ENCODE assay signal across 17 mouse cellular contexts in the genomic region with DNA sequence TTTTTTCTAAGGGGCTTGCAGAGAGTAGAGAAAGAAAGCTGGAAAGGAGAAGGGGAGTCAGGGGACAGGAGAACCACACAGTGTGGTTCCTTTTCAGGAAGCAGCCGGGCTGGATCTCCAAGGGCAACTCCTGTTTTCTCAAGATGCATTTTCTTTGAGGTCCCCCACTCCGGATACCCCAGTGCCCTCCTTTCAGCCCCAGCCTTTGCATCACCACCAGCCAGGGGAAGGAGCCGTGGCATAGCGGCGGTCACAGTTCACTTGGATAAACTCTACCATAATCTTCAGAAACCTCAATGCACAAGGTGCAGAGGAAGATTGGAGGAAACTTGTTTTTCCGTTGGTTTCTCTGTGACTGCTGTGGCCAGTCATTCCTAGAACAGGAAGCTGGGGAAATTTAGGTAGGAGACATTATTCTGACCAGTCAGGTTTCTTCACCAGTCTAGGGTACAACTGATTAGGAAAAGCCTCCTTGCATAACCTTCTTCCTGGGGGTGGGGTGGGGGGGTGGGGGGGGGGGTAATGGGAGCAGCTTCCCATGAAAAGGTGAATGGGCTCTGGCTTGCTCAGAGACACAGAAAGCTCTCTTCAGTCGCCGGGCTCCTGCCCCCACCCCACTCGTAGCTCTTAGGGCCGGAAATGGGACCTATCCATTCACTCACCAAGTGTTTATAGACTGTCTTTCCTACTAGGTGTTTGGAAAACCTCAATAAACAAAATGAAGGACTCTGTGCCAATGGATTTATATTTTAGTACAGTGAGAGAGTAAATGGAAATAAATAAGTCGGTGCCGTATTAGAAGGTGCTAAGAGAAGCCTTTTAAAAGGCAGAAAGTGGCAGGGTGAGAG.
DNase-seq lines count a peak whose midpoint lies in the region; ATAC-seq and TF ChIP-seq lines count a peak whose summit lies in the region.
"Had no signal": no experiment of that assay in that cellular context is flagged by ENCODE, and none has a peak within 500 bp of the region (broad histone marks: within the 10 kb centered on the region; RNA-seq: fewer than 3 reads in every experiment).

No protein-coding gene starts in this region.

- H3K27me3 ChIP-seq in lung, embryonic 15.5 days = no peaks in the 10 kb centered on the region
- H3K27me3 ChIP-seq in kidney, adult 2 months (replicated peaks; ENCODE audit: control insufficient read depth, insufficient read depth, low read length) = no peaks in the 10 kb centered on the region
- H3K27me3 ChIP-seq in hindbrain, embryonic 10.5 days (ENCODE audit: insufficient read depth, poor library complexity, severe bottlenecking) = peaks cover 9% of the 10 kb centered on the region; the same call in 1 of the 2 replicates
- H3K27me3 ChIP-seq: limb, embryonic 13.5 days; neural tube, embryonic 12.5 days; stomach, embryonic 15.5 days had no signal

- 0 out of 2 replicates have a peak overlapping the region, but pooled peaks have one; percentile 4 for H3K4me2 ChIP-seq in lung, embryonic 15.5 days
- H3K4me2 ChIP-seq: limb, embryonic 13.5 days; neural tube, embryonic 12.5 days; stomach, embryonic 15.5 days had no signal

- no peak overlapping the region for H3K9ac ChIP-seq in lung, embryonic 15.5 days
- H3K9ac ChIP-seq: limb, embryonic 13.5 days; neural tube, embryonic 12.5 days; stomach, embryonic 15.5 days had no signal

- peak; percentile 6 to 11 for DNase-seq in lung, adult 18-20 months
- DNase-seq in lung, postnatal 14 days = no peak
- no peak for DNase-seq in kidney, adult 2 months
- no peak for DNase-seq in hindbrain, embryonic 10.5 days (ENCODE audit: low spot score)
- DNase-seq in cerebellum, adult 18-20 months = no peak
- DNase-seq: adrenal gland, postnatal 25 days; gastrocnemius, adult 2 months; heart, adult 2 months; kidney, postnatal 36 days had no signal

- no peak overlapping the region for H3K27ac ChIP-seq in lung, embryonic 15.5 days
- no peak overlapping the region for H3K27ac ChIP-seq in kidney, adult 2 months (ENCODE audit: insufficient read depth, low read depth, low read length)
- no peak overlapping the region for H3K27ac ChIP-seq in hindbrain, embryonic 10.5 days
- H3K27ac ChIP-seq: gastrocnemius, adult 2 months; heart, adult 2 months; limb, embryonic 13.5 days; neural tube, embryonic 12.5 days; stomach, embryonic 15.5 days had no signal

- no peaks in the 10 kb centered on the region for H3K9me3 ChIP-seq in lung, embryonic 15.5 days
- H3K9me3 ChIP-seq in hindbrain, embryonic 10.5 days = no peaks in the 10 kb centered on the region; the same call in 1 of the 2 replicates
- H3K9me3 ChIP-seq: limb, embryonic 13.5 days; neural tube, embryonic 12.5 days; stomach, embryonic 15.5 days had no signal

- H3K36me3 ChIP-seq in lung, embryonic 15.5 days = no peaks in the 10 kb centered on the region
- H3K36me3 ChIP-seq in kidney, adult 2 months (ENCODE audit: control insufficient read depth, insufficient read depth, low read length) = no peaks in the 10 kb centered on the region
- H3K36me3 ChIP-seq in hindbrain, embryonic 10.5 days = no peaks in the 10 kb centered on the region
- H3K36me3 ChIP-seq: limb, embryonic 13.5 days; neural tube, embryonic 12.5 days; stomach, embryonic 15.5 days had no signal

- 41% methylated on average over 12 of the region's 12 CpGs for WGBS in lung, embryonic 15.5 days
- WGBS in kidney, adult 2 months = 80% methylated on average over 12 of the region's 12 CpGs
- 80% methylated on average over 12 of the region's 12 CpGs for WGBS in hindbrain, embryonic 10.5 days

- peak; percentile 93 for ATAC-seq in granulocyte monocyte progenitor cell, adult 5-6 weeks (replicated peaks; ENCODE audit: poor library complexity, severe bottlenecking)
- peak; percentile 68; the same call in 1 of the 2 replicates for ATAC-seq in lung, embryonic 15.5 days (ENCODE audit: borderline replicate concordance, extremely low read depth, low FRiP score, low TSS enrichment)
- peak; percentile 85 for ATAC-seq in megakaryocyte progenitor cell, adult 5-6 weeks (replicated peaks; ENCODE audit: poor library complexity)
- ATAC-seq: forebrain, embryonic 14.5 days; midbrain, embryonic 16.5 days had no signal

- TF ChIP-seq POLR2A in kidney, adult 2 months (IDR thresholded peaks at IDR 0.05; ENCODE audit: low read depth, low read length) = no peak

- no peak for TF ChIP-seq CTCF in kidney, adult 2 months (conservative IDR thresholded peaks at IDR 0.05; ENCODE audit: insufficient read depth, insufficient read length, low read depth, low read length)

- no peak overlapping the region for H3K4me3 ChIP-seq in lung, embryonic 15.5 days
- no peak overlapping the region for H3K4me3 ChIP-seq in kidney, adult 2 months (ENCODE audit: insufficient read depth, low read depth, low read length)
- H3K4me3 ChIP-seq in hindbrain, embryonic 10.5 days = no peak overlapping the region
- H3K4me3 ChIP-seq: gastrocnemius, adult 2 months; heart, adult 2 months; limb, embryonic 13.5 days; neural tube, embryonic 12.5 days; stomach, embryonic 15.5 days had no signal

- peaks cover 16% of the 10 kb centered on the region for H3K4me1 ChIP-seq in lung, embryonic 15.5 days
- H3K4me1 ChIP-seq in kidney, adult 2 months (ENCODE audit: control insufficient read depth, insufficient read depth, low read length) = no peaks in the 10 kb centered on the region
- H3K4me1 ChIP-seq in hindbrain, embryonic 10.5 days (replicated peaks) = peaks cover 6% of the 10 kb centered on the region
- H3K4me1 ChIP-seq: neural tube, embryonic 12.5 days; stomach, embryonic 15.5 days had no signal

Comparison
In these comparisons a context has a peak if more than half of its experiments do, and no peak if none do; other contexts are left out.
1. DNase-seq: peak in lung, adult 18-20 months (2 of 2); none in lung, postnatal 14 days (single experiment), kidney, adult 2 months (single experiment), hindbrain, embryonic 10.5 days (single experiment) and cerebellum, adult 18-20 months (0 of 2).
2. Peak in every context shown above with its lines, with median percentiles within 50 percentile points of each other: ATAC-seq.